Mouse (Mus musculus): ENCODE data around the gene Tbck. TPM values are rescaled to one million over a fixed set of nuclear protein-coding genes. Genes with fewer than 3 reads are reported as not detected.

Tbck gene
- polyA plus RNA-seq (2015; fragmentation: Nextera tagmentation; extraction: Ambion mirVana), result 12.5 and 14.1 TPM in 2 replicates

DNA sequence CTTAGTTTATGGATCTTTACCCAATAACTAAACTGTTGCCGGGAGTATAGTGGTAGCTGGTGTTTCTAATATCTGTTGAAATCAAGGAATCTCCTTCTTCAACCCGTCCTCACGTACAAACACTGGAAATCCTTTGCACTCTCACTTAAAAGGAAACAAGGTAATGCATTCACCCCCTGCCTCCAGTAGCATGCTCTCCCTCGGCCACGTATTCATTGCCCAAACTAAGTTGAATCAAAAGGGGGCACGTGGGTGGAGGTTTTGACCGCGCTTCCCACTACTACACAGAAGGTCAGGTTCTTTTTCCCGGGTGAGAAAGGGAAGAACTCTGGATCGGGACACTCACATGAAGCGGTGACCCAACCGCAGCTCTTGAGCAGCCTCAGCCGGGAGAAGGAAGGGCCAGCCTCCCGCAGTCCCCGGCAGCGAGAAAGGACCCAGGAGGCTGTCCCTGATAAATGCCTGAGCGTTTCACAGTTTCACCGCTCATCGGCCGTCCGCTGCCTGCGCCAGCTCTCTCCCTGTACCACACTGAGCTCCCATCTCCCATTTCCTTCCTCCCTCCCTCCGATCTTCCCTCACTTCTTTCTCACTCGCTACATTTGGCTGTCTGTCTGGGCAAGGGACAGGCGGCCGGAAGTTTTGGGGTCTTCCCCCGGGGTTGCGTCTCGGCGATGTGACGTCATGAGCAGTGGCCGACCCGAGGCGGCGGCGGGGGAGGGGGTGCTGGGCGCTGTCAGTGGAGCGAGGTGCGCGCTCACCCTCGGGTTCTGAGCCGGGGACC is at the start of gene Tbck:
Gene Tbck, plus strand, starts transcription at position 698 of the 784 bp plus-strand sequence.
- H3K36me3 ChIP-seq, result peaks cover 4% of the 10 kb centered on the region
- H3K27ac ChIP-seq, result peak within 1 kb of the TSS; percentile 87
- under 1% methylated on average over 42 of the region's 42 CpGs for WGBS
- H3K9me3 ChIP-seq (replicated peaks), result no peaks in the 10 kb centered on the region
- peak within 1 kb of the TSS; percentile 73 for H3K4me2 ChIP-seq
- peak within 1 kb of the TSS; percentile 97 for H3K4me3 ChIP-seq
- H3K27me3 ChIP-seq, result no peaks in the 10 kb centered on the region
- peaks cover 13% of the 10 kb centered on the region for H3K4me1 ChIP-seq (replicated peaks)
- peak within 1 kb of the TSS; percentile 90 for H3K9ac ChIP-seq
- peak; percentile 95 for ATAC-seq (replicated peaks; ENCODE audit: insufficient number of reproducible peaks, insufficient read depth, low FRiP score, low read depth)

DNA sequence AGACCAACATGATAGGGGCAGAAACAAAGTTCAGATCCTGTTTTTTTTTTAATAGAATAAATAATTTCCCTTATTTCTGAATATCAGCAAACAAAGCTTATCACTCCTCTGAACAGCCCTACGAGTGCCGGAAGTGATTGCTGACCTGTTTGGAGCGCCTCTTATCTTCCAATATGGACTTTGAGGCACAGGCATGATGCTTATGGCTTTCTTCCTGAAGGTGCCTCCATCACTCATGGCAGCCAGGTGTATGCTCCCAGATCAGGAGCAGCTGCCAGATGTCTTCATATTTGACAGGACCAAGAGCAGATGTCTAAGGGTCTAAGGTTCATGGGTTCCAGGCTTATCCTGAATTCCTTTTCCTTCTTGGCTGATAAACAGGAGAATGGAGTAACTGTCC is 46.9 kb upstream of the Tbck start:
- Histone ChIP-seq H3K27ac (no peak overlapping the region), H3K27me3 (no peaks in the 10 kb centered on the region; the same call in 1 of the 2 replicates), H3K4me2 (no peak overlapping the region), H3K36me3 (no peaks in the 10 kb centered on the region), H3K4me3 (no peak overlapping the region), H3K9ac (no peak overlapping the region), H3K4me1 (replicated peaks) (no peaks in the 10 kb centered on the region), H3K9me3 (replicated peaks) (no peaks in the 10 kb centered on the region)
- no peak for ATAC-seq (replicated peaks; ENCODE audit: insufficient number of reproducible peaks, insufficient read depth, low FRiP score, low read depth)
- WGBS, result 69% methylated on average over 3 of the region's 3 CpGs

DNA sequence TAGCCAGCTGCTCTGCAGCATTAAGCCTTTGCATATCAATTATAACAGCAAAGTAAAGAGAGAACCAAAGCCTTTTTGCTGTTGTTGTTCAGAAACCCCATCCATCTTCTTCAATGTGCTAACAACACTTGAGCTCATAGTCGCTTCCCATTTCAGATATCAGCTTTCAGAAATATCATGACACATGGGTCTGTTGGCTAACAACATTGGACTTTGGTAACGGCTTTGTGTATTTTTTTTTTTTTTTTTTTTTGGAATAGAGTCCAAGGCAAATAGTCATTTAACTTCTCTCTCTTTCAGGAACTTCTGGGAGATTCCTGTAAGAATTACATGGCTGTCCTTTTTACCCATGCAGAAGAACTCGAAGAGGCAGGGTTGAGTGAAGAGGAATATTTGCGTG is 39.9 kb upstream of the Tbck start:
- Histone ChIP-seq H3K36me3 (no peaks in the 10 kb centered on the region), H3K4me2 (no peak overlapping the region), H3K4me3 (no peak overlapping the region), H3K9me3 (replicated peaks) (no peaks in the 10 kb centered on the region), H3K9ac (no peak overlapping the region), H3K27me3 (no peaks in the 10 kb centered on the region), H3K27ac (no peak overlapping the region), H3K4me1 (replicated peaks) (no peaks in the 10 kb centered on the region)
- ATAC-seq (replicated peaks; ENCODE audit: insufficient number of reproducible peaks, insufficient read depth, low FRiP score, low read depth), result no peak
- 59% methylated on average over 4 of the region's 4 CpGs for WGBS

DNA sequence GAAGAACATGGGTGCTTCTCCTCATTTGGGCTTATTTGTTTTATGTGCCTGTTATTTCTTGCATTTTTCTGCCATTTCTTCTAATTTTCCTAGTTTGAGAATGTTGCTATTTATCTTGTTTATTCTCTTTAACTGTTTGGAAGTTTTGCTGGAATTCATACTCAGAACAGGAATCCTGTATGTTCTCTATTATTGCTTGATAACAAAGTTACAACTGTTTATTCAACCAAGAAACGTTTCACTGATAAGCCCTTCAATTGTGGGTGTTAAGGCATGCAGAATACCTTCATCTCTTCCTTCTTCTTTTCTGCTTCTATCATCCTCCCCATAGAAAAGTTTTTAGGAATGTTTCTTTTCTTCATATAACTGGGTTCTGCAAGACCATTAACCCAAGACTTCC is 37.1 kb upstream of the Tbck start:
- H3K27me3 ChIP-seq, result no peaks in the 10 kb centered on the region
- H3K4me1 ChIP-seq (replicated peaks), result no peaks in the 10 kb centered on the region
- no peak for ATAC-seq (replicated peaks; ENCODE audit: insufficient number of reproducible peaks, insufficient read depth, low FRiP score, low read depth)
- no peak overlapping the region for H3K27ac ChIP-seq
- H3K36me3 ChIP-seq, result no peaks in the 10 kb centered on the region
- no peak overlapping the region for H3K4me2 ChIP-seq
- no peaks in the 10 kb centered on the region for H3K9me3 ChIP-seq (replicated peaks)
- no peak overlapping the region for H3K9ac ChIP-seq
- 21% methylated on average over 1 of the region's 1 CpGs for WGBS
- H3K4me3 ChIP-seq, result no peak overlapping the region

DNA sequence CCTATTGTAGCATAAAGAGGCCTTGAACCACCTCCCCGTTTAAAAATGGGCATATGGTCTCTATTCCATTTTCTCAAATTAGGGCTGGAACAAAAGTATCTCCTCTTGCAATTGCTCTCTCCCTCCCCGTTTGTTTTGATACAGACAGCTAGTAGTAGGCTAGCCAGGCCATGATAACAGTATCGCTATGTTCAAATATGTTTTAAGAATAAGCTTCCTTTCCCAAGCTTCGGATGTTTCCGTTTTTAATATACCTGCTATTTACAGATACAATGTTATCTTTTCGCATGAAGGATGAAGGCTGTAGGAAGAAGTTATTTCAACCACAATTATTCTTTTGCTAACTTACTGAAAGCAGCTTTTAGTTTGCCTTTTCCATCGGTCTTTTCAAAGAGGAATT is 34.6 kb upstream of the Tbck start:
- 67% methylated on average over 7 of the region's 7 CpGs for WGBS
- H3K27ac ChIP-seq, result no peak overlapping the region
- ATAC-seq (replicated peaks; ENCODE audit: insufficient number of reproducible peaks, insufficient read depth, low FRiP score, low read depth), result no peak

DNA sequence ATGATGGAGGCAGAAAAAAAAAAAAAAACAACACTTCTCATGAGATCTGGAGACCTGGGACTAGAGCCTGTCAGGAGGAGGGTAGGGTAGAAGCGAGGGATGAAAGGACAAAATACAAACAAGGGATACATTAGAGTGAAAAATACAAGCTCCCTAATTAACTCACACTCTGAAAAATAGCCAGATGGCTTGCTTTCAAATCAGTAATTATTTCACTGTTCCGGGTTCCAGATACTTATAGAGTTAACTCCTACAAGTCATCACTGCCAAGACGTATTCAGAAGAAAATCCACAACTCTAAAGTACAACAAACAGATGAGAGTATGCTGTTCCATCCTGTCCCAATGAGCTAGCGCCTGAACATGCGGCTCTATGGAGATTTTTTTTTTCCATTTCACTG is 33.8 kb upstream of the Tbck start:
- Histone ChIP-seq H3K9me3 (replicated peaks) (no peaks in the 10 kb centered on the region), H3K36me3 (no peaks in the 10 kb centered on the region), H3K9ac (no peak overlapping the region), H3K4me3 (no peak overlapping the region), H3K4me2 (no peak overlapping the region), H3K27me3 (no peaks in the 10 kb centered on the region), H3K4me1 (replicated peaks) (no peaks in the 10 kb centered on the region), H3K27ac (no peak overlapping the region)
- 66% methylated on average over 5 of the region's 5 CpGs for WGBS
- no peak for ATAC-seq (replicated peaks; ENCODE audit: insufficient number of reproducible peaks, insufficient read depth, low FRiP score, low read depth)

More for the DNA sequence above, 34.6 kb upstream of the Tbck start:
- H3K4me1 ChIP-seq (replicated peaks), result no peaks in the 10 kb centered on the region
- no peaks in the 10 kb centered on the region for H3K9me3 ChIP-seq (replicated peaks)
- no peaks in the 10 kb centered on the region for H3K27me3 ChIP-seq
- H3K4me3 ChIP-seq, result no peak overlapping the region
- H3K9ac ChIP-seq, result no peak overlapping the region
- no peaks in the 10 kb centered on the region for H3K36me3 ChIP-seq
- H3K4me2 ChIP-seq, result no peak overlapping the region

DNA sequence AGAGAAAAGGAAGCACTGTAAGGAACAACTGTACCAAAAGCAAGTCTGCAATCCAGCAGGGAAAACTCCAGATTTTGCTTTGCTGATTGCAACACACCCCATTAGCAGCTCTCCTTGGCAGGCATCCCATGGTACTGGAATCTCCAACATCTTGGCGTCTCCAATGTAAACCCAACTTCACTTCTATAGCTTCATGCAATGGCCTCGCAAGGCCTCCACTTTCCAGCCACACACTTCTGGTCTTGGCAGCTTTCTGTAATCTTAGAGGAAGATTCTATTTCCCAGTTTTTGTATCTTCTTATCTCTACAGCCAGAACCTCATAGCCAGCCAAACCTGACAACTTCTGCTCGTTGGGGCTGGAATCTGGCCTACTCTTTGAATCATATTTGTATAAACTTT is 32.2 kb upstream of the Tbck start:
- Histone ChIP-seq H3K4me3 (no peak overlapping the region), H3K4me1 (replicated peaks) (no peaks in the 10 kb centered on the region), H3K4me2 (no peak overlapping the region), H3K9me3 (replicated peaks) (no peaks in the 10 kb centered on the region), H3K9ac (no peak overlapping the region), H3K36me3 (no peaks in the 10 kb centered on the region), H3K27ac (no peak overlapping the region), H3K27me3 (no peaks in the 10 kb centered on the region)
- no peak for ATAC-seq (replicated peaks; ENCODE audit: insufficient number of reproducible peaks, insufficient read depth, low FRiP score, low read depth)
- 61% methylated on average over 3 of the region's 3 CpGs for WGBS

DNA sequence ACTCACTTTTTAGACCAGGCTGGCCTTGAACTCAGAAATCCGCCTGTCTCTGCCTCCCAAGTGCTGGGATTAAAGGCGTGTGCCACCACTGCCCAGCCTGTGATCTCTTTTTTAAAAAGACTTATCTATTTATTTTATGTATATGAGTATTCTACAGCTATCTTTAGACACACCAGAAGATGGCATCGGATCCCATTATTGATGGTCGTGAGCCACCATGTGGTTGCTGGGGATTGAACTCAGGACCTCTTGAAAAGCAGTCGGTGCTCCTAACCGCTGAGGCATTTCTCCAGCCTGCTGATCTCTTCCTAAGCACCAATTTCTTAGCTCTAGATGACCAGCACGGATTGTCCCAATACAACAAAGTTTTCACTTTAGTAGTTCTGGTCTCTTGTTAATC is 30.0 kb upstream of the Tbck start:
- H3K4me1 ChIP-seq (replicated peaks), result no peaks in the 10 kb centered on the region
- no peaks in the 10 kb centered on the region for H3K27me3 ChIP-seq
- 82% methylated on average over 7 of the region's 7 CpGs for WGBS
- ATAC-seq (replicated peaks; ENCODE audit: insufficient number of reproducible peaks, insufficient read depth, low FRiP score, low read depth), result no peak
- no peak overlapping the region for H3K4me3 ChIP-seq
- no peaks in the 10 kb centered on the region for H3K9me3 ChIP-seq (replicated peaks)
- peaks cover under 1% of the 10 kb centered on the region for H3K36me3 ChIP-seq
- H3K27ac ChIP-seq, result no peak overlapping the region
- H3K9ac ChIP-seq, result no peak overlapping the region
- H3K4me2 ChIP-seq, result no peak overlapping the region

DNA sequence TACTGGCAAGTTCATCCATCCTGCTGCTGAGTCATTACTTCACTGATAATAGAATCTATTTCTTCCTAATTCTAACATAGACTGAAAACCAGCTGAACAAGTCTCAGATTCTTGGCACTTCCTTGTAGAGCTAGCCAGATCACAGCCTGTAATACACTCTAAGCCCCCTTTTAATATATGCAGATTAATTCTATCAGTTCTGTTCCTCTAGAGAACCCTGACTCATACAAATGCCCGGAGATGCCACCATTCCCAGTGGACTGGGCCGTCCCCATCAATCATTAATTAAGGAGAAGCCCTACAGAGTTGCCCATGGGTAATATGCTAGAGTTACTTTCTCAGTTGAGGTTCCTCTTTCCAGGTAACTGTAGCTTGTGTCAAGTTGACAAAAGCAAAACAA is 28.0 kb upstream of the Tbck start:
- no peak for ATAC-seq (replicated peaks; ENCODE audit: insufficient number of reproducible peaks, insufficient read depth, low FRiP score, low read depth)
- Histone ChIP-seq H3K27ac (no peak overlapping the region), H3K4me2 (no peak overlapping the region), H3K4me1 (replicated peaks) (no peaks in the 10 kb centered on the region), H3K36me3 (peaks cover 20% of the 10 kb centered on the region), H3K4me3 (no peak overlapping the region), H3K27me3 (no peaks in the 10 kb centered on the region), H3K9ac (no peak overlapping the region), H3K9me3 (replicated peaks) (no peaks in the 10 kb centered on the region)
- WGBS, result 89% methylated on average over 2 of the region's 2 CpGs

DNA sequence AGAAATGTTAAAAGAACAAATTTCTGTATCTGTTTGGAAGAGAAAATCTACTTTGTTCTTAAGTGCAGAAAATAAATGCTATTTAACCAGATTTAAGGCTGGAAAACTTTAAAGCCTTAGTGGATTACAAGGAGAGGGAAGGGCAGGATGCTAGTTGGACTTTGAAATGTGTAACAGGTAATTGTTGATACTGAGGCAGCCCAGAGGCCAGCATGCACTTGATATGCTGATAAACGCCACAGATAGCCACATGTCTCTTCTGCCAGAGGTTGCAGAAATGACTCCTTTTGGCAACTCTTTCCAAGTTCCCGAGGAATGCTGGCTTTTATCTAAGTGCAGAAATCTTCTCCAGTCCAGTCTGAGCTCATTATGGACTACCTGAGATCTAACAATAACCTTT is 6.5 kb upstream of the Tbck start:
- 72% methylated on average over 2 of the region's 2 CpGs for WGBS

DNA sequence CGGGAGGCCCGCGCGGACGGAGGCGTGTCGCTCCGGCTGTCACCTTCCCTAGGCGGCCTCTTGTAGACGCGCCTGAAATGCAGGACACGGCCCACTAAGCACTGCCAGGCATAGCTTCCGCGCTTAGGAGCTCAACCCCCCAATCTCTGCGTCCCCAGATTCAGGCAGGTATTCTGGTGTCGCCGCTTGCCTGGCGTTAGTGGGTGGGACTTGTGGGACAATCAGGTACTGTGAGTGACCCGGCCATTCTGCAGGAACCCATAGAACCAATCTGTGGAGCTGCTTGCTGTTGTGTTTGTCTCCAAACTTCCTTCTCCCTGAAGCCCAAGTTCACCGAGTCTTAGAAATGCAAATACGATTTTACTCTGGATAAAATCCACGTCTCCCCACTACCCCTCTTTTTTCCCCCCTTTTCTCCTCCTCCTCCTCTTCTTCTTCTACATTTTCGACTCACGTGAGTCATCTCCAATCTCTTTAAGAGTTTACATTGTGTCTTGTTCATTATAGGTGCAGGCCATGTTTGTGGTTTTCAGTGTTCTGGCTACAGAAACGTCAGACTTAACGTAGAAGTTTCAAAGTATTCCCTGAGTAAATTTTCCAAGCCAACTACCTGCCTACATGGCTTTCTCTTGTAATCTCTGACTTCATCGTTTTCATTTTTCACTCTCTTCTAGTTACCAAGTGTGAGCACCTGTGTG is 436 bp downstream of the Tbck start, which contains the start of gene Aimp1:
Gene Aimp1, minus strand, starts transcription at position 140 of the 698 bp plus-strand sequence.
- Histone ChIP-seq H3K4me3 (peak within 1 kb of the TSS; percentile 97), H3K9ac (peak within 1 kb of the TSS; percentile 90), H3K4me2 (peak within 1 kb of the TSS; percentile 73), H3K4me1 (replicated peaks) (peaks cover 13% of the 10 kb centered on the region), H3K9me3 (replicated peaks) (no peaks in the 10 kb centered on the region), H3K27me3 (no peaks in the 10 kb centered on the region), H3K36me3 (peaks cover 4% of the 10 kb centered on the region), H3K27ac (peak within 1 kb of the TSS; percentile 87)
- ATAC-seq (replicated peaks; ENCODE audit: insufficient number of reproducible peaks, insufficient read depth, low FRiP score, low read depth), result no peak
- under 1% methylated on average over 27 of the region's 27 CpGs for WGBS

More for the DNA sequence above, 6.5 kb upstream of the Tbck start:
- H3K36me3 ChIP-seq, result peaks cover 11% of the 10 kb centered on the region
- peaks cover 1% of the 10 kb centered on the region for H3K4me1 ChIP-seq (replicated peaks)
- no peak for ATAC-seq (replicated peaks; ENCODE audit: insufficient number of reproducible peaks, insufficient read depth, low FRiP score, low read depth)
- H3K27ac ChIP-seq, result no peak overlapping the region
- no peak overlapping the region for H3K4me2 ChIP-seq
- no peak overlapping the region for H3K4me3 ChIP-seq
- no peak overlapping the region for H3K9ac ChIP-seq
- no peaks in the 10 kb centered on the region for H3K27me3 ChIP-seq
- no peaks in the 10 kb centered on the region for H3K9me3 ChIP-seq (replicated peaks)

Data from heart, embryonic 15.5 days (tissue).